Mouse (Mus musculus): ENCODE results near the gene Cldn8. TPM values are rescaled to one million over a fixed set of nuclear protein-coding genes. Genes with fewer than 3 reads are reported as not detected.

Gene Cldn8
- polyA plus RNA-seq (2012; rRNA removed) = not detected in 2 replicates

GRCm38 (mm10) chr16:88563045-88563913 lies at the start of gene Cldn8:
Gene Cldn8, minus strand, starts transcription at chr16:88563183.
- TF ChIP-seq CTCF (IDR thresholded peaks at IDR 0.05; ENCODE audit: extremely low read depth, insufficient read depth, low read length) = no peak
- Histone ChIP-seq H3K4me1 (ENCODE audit: control insufficient read depth, insufficient read depth, low read length) (no peaks in the 10 kb centered on the region), H3K4me3 (ENCODE audit: insufficient read depth, low read length) (no peak within 1 kb of the TSS), H3K27ac (ENCODE audit: insufficient read depth, low read length) (no peak within 1 kb of the TSS)

- no peak overlapping the region for H3K4me3 ChIP-seq (ENCODE audit: insufficient read depth, low read length)
- H3K4me1 ChIP-seq (ENCODE audit: control insufficient read depth, insufficient read depth, low read length) = no peaks in the 10 kb centered on the region
- no peak for TF ChIP-seq POLR2A (IDR thresholded peaks at IDR 0.05; ENCODE audit: extremely low read depth, insufficient read depth, low read length)
- no peak for TF ChIP-seq CTCF (IDR thresholded peaks at IDR 0.05; ENCODE audit: extremely low read depth, insufficient read depth, low read length)
- H3K27ac ChIP-seq (ENCODE audit: insufficient read depth, low read length) = no peak overlapping the region
Measured at GRCm38 (mm10) chr16:88612712-88613111, 49.7 kb upstream of the Cldn8 start.

GRCm38 (mm10) chr16:88611922-88612321 lies 48.9 kb upstream of the Cldn8 start, which contains the start of gene Krtap24-1:
Gene Krtap24-1, minus strand, starts transcription at chr16:88612279.
- H3K4me1 ChIP-seq (ENCODE audit: control insufficient read depth, insufficient read depth, low read length) = no peaks in the 10 kb centered on the region
- no peak for TF ChIP-seq CTCF (IDR thresholded peaks at IDR 0.05; ENCODE audit: extremely low read depth, insufficient read depth, low read length)
- no peak within 1 kb of the TSS for H3K4me3 ChIP-seq (ENCODE audit: insufficient read depth, low read length)

GRCm38 (mm10) chr16:88604570-88604969 lies 41.6 kb upstream of the Cldn8 start:
- Histone ChIP-seq H3K4me1 (ENCODE audit: control insufficient read depth, insufficient read depth, low read length) (no peaks in the 10 kb centered on the region), H3K4me3 (ENCODE audit: insufficient read depth, low read length) (no peak overlapping the region), H3K27ac (ENCODE audit: insufficient read depth, low read length) (no peak overlapping the region)
- TF ChIP-seq CTCF (IDR thresholded peaks at IDR 0.05; ENCODE audit: extremely low read depth, insufficient read depth, low read length) (no peak), POLR2A (IDR thresholded peaks at IDR 0.05; ENCODE audit: extremely low read depth, insufficient read depth, low read length) (no peak)

More at GRCm38 (mm10) chr16:88611922-88612321, 48.9 kb upstream of the Cldn8 start, which contains the start of gene Krtap24-1:
- no peak within 1 kb of the TSS for H3K27ac ChIP-seq (ENCODE audit: insufficient read depth, low read length)

- TF ChIP-seq POLR2A (IDR thresholded peaks at IDR 0.05; ENCODE audit: extremely low read depth, insufficient read depth, low read length) (no peak), CTCF (IDR thresholded peaks at IDR 0.05; ENCODE audit: extremely low read depth, insufficient read depth, low read length) (no peak)
- H3K27ac ChIP-seq (ENCODE audit: insufficient read depth, low read length) = no peak overlapping the region
- no peak overlapping the region for H3K4me3 ChIP-seq (ENCODE audit: insufficient read depth, low read length)
- H3K4me1 ChIP-seq (ENCODE audit: control insufficient read depth, insufficient read depth, low read length) = no peaks in the 10 kb centered on the region
Measured at GRCm38 (mm10) chr16:88602464-88602863, 39.5 kb upstream of the Cldn8 start.

- TF ChIP-seq CTCF (IDR thresholded peaks at IDR 0.05; ENCODE audit: extremely low read depth, insufficient read depth, low read length) (no peak), POLR2A (IDR thresholded peaks at IDR 0.05; ENCODE audit: extremely low read depth, insufficient read depth, low read length) (no peak)
- no peak overlapping the region for H3K4me3 ChIP-seq (ENCODE audit: insufficient read depth, low read length)
- H3K4me1 ChIP-seq (ENCODE audit: control insufficient read depth, insufficient read depth, low read length) = no peaks in the 10 kb centered on the region
- H3K27ac ChIP-seq (ENCODE audit: insufficient read depth, low read length) = no peak overlapping the region
Measured at GRCm38 (mm10) chr16:88600303-88600702, 37.3 kb upstream of the Cldn8 start.

GRCm38 (mm10) chr16:88599504-88600237 lies 36.7 kb upstream of the Cldn8 start:
- no peak for TF ChIP-seq POLR2A (IDR thresholded peaks at IDR 0.05; ENCODE audit: extremely low read depth, insufficient read depth, low read length)
- TF ChIP-seq CTCF (IDR thresholded peaks at IDR 0.05; ENCODE audit: extremely low read depth, insufficient read depth, low read length) = no peak
- H3K4me3 ChIP-seq (ENCODE audit: insufficient read depth, low read length) = no peak overlapping the region
- H3K4me1 ChIP-seq (ENCODE audit: control insufficient read depth, insufficient read depth, low read length) = no peaks in the 10 kb centered on the region
- no peak overlapping the region for H3K27ac ChIP-seq (ENCODE audit: insufficient read depth, low read length)

- Histone ChIP-seq H3K4me1 (ENCODE audit: control insufficient read depth, insufficient read depth, low read length) (no peaks in the 10 kb centered on the region), H3K27ac (ENCODE audit: insufficient read depth, low read length) (no peak overlapping the region), H3K4me3 (ENCODE audit: insufficient read depth, low read length) (no peak overlapping the region)
- TF ChIP-seq CTCF (IDR thresholded peaks at IDR 0.05; ENCODE audit: extremely low read depth, insufficient read depth, low read length) (no peak), POLR2A (IDR thresholded peaks at IDR 0.05; ENCODE audit: extremely low read depth, insufficient read depth, low read length) (no peak)
Measured at GRCm38 (mm10) chr16:88592758-88593157, 29.8 kb upstream of the Cldn8 start.

- Histone ChIP-seq H3K4me1 (ENCODE audit: control insufficient read depth, insufficient read depth, low read length) (no peaks in the 10 kb centered on the region), H3K4me3 (ENCODE audit: insufficient read depth, low read length) (no peak overlapping the region), H3K27ac (ENCODE audit: insufficient read depth, low read length) (no peak overlapping the region)
- TF ChIP-seq CTCF (IDR thresholded peaks at IDR 0.05; ENCODE audit: extremely low read depth, insufficient read depth, low read length) (no peak), POLR2A (IDR thresholded peaks at IDR 0.05; ENCODE audit: extremely low read depth, insufficient read depth, low read length) (no peak)
Measured at GRCm38 (mm10) chr16:88583338-88583737, 20.4 kb upstream of the Cldn8 start.

Data from cortical plate, adult 2 months (tissue).